Mouse (Mus musculus): ENCODE measurements at regions not wholly inside any gene's neighbourhood (a gene's known extent, or its start where the extent isn't known, plus 50 kb on each side); places are given as distances from the start of the nearest gene placed in this dataset.

- H3K4me2 ChIP-seq (ENCODE audit: low read depth, low read length, severe bottlenecking) = no peak overlapping the region
- no peaks in the 10 kb centered on the region for H3K36me3 ChIP-seq (ENCODE audit: control insufficient read depth, insufficient read depth, low read length)
- ATAC-seq (replicated peaks; ENCODE audit: low FRiP score) (no peak), DNase-seq (ENCODE audit: low spot score) (no peak)
- H3K9me3 ChIP-seq (ENCODE audit: control insufficient read depth, low read length) = no peaks in the 10 kb centered on the region
- H3K9ac ChIP-seq (ENCODE audit: low read length) = no peak overlapping the region
- no peak overlapping the region for H3K27ac ChIP-seq (ENCODE audit: low read depth, low read length)
- H3K4me1 ChIP-seq (replicated peaks; ENCODE audit: control insufficient read depth, insufficient read depth, low read length) = no peaks in the 10 kb centered on the region
- H3K27me3 ChIP-seq (ENCODE audit: control insufficient read depth, insufficient read depth, low read length) = no peaks in the 10 kb centered on the region
- 58% methylated on average over 12 of the region's 12 CpGs for WGBS
- H3K4me3 ChIP-seq (ENCODE audit: low read depth, low read length) = no peak overlapping the region
Measured at GRCm38 (mm10) chr1:179854288-179854965, 50.9 kb upstream of the Ahctf1 start.

Data from forebrain, embryonic 11.5 days (tissue).